Mouse (Mus musculus): Measurements from ENCODE around the gene Myom3. TPM values are rescaled to one million over a fixed set of nuclear protein-coding genes. Genes with fewer than 3 reads are reported as not detected.

The Myom3 gene
- polyA plus RNA-seq, 1 experiment from 2014 or later = 0.66 TPM

- Histone ChIP-seq H3K4me2 (replicated peaks; ENCODE audit: low read depth) (no peak overlapping the region), H3K4me1 (replicated peaks; ENCODE audit: control insufficient read depth, insufficient read depth, low read length) (no peaks in the 10 kb centered on the region), H3K9me3 (ENCODE audit: control insufficient read depth) (no peaks in the 10 kb centered on the region), H3K4me3 (ENCODE audit: low read depth, low read length) (no peak overlapping the region), H3K36me3 (ENCODE audit: control insufficient read depth, insufficient read depth) (peaks cover 7% of the 10 kb centered on the region; the same call in 1 of the 2 replicates), H3K27ac (ENCODE audit: low read depth, low read length) (no peak overlapping the region), H3K9ac (ENCODE audit: low read depth, low read length) (no peak overlapping the region), H3K27me3 (replicated peaks; ENCODE audit: control insufficient read depth, insufficient read depth, low read length) (no peaks in the 10 kb centered on the region)
- no peak for TF ChIP-seq CTCF (IDR thresholded peaks at IDR 0.05; ENCODE audit: low read depth)
- WGBS = 89% methylated on average over 18 of the region's 18 CpGs
- ATAC-seq = no peak
These were observed 11.2 kb downstream of the Myom3 start for GRCm38 (mm10) chr4:135770611-135771305.

- no peak overlapping the region for H3K27ac ChIP-seq (ENCODE audit: low read depth, low read length)
- TF ChIP-seq CTCF (IDR thresholded peaks at IDR 0.05; ENCODE audit: low read depth) = no peak
- H3K36me3 ChIP-seq (ENCODE audit: control insufficient read depth, insufficient read depth) = peaks cover 8% of the 10 kb centered on the region; the same call in 1 of the 2 replicates
- H3K4me1 ChIP-seq (replicated peaks; ENCODE audit: control insufficient read depth, insufficient read depth, low read length) = no peaks in the 10 kb centered on the region
- H3K9me3 ChIP-seq (ENCODE audit: control insufficient read depth) = no peaks in the 10 kb centered on the region
- no peak overlapping the region for H3K4me2 ChIP-seq (replicated peaks; ENCODE audit: low read depth)
- H3K27me3 ChIP-seq (replicated peaks; ENCODE audit: control insufficient read depth, insufficient read depth, low read length) = no peaks in the 10 kb centered on the region
- WGBS = 75% methylated on average over 6 of the region's 6 CpGs
- no peak for ATAC-seq
- no peak overlapping the region for H3K4me3 ChIP-seq (ENCODE audit: low read depth, low read length)
- no peak overlapping the region for H3K9ac ChIP-seq (ENCODE audit: low read depth, low read length)
These were observed 12.1 kb downstream of the Myom3 start for GRCm38 (mm10) chr4:135771592-135771991.

- H3K9ac ChIP-seq (ENCODE audit: low read depth, low read length) = no peak overlapping the region
- H3K4me2 ChIP-seq (replicated peaks; ENCODE audit: low read depth) = no peak overlapping the region
- H3K4me3 ChIP-seq (ENCODE audit: low read depth, low read length) = no peak overlapping the region
- 75% methylated on average over 4 of the region's 4 CpGs for WGBS
- no peak for ATAC-seq
- H3K27ac ChIP-seq (ENCODE audit: low read depth, low read length) = no peak overlapping the region
- no peaks in the 10 kb centered on the region for H3K4me1 ChIP-seq (replicated peaks; ENCODE audit: control insufficient read depth, insufficient read depth, low read length)
- no peaks in the 10 kb centered on the region for H3K27me3 ChIP-seq (replicated peaks; ENCODE audit: control insufficient read depth, insufficient read depth, low read length)
- TF ChIP-seq CTCF (IDR thresholded peaks at IDR 0.05; ENCODE audit: low read depth) = no peak
- H3K9me3 ChIP-seq (ENCODE audit: control insufficient read depth) = no peaks in the 10 kb centered on the region
- H3K36me3 ChIP-seq (ENCODE audit: control insufficient read depth, insufficient read depth) = peaks cover 8% of the 10 kb centered on the region; the same call in 1 of the 2 replicates
These were observed 13.2 kb downstream of the Myom3 start for GRCm38 (mm10) chr4:135772671-135773070.

- peaks cover 8% of the 10 kb centered on the region; the same call in 1 of the 2 replicates for H3K36me3 ChIP-seq (ENCODE audit: control insufficient read depth, insufficient read depth)
- WGBS = 69% methylated on average over 7 of the region's 8 CpGs
- no peak overlapping the region for H3K4me3 ChIP-seq (ENCODE audit: low read depth, low read length)
- H3K27me3 ChIP-seq (replicated peaks; ENCODE audit: control insufficient read depth, insufficient read depth, low read length) = no peaks in the 10 kb centered on the region
- no peak overlapping the region for H3K27ac ChIP-seq (ENCODE audit: low read depth, low read length)
- no peaks in the 10 kb centered on the region for H3K4me1 ChIP-seq (replicated peaks; ENCODE audit: control insufficient read depth, insufficient read depth, low read length)
- H3K9ac ChIP-seq (ENCODE audit: low read depth, low read length) = no peak overlapping the region
- ATAC-seq = no peak
- H3K9me3 ChIP-seq (ENCODE audit: control insufficient read depth) = no peaks in the 10 kb centered on the region
- no peak for TF ChIP-seq CTCF (IDR thresholded peaks at IDR 0.05; ENCODE audit: low read depth)
- no peak overlapping the region for H3K4me2 ChIP-seq (replicated peaks; ENCODE audit: low read depth)
These were observed 15.0 kb downstream of the Myom3 start for GRCm38 (mm10) chr4:135774496-135774895.

- 89% methylated on average over 4 of the region's 4 CpGs for WGBS
- no peak for TF ChIP-seq CTCF (IDR thresholded peaks at IDR 0.05; ENCODE audit: low read depth)
- ATAC-seq = no peak
These were observed 17.3 kb downstream of the Myom3 start for GRCm38 (mm10) chr4:135776850-135777249.

GRCm38 (mm10) chr4:135779661-135780060 lies 20.1 kb downstream of the Myom3 start:
- no peak for ATAC-seq
- Histone ChIP-seq H3K4me2 (replicated peaks; ENCODE audit: low read depth) (no peak overlapping the region), H3K27ac (ENCODE audit: low read depth, low read length) (no peak overlapping the region), H3K9ac (ENCODE audit: low read depth, low read length) (no peak overlapping the region), H3K27me3 (replicated peaks; ENCODE audit: control insufficient read depth, insufficient read depth, low read length) (no peaks in the 10 kb centered on the region), H3K4me3 (ENCODE audit: low read depth, low read length) (no peak overlapping the region), H3K4me1 (replicated peaks; ENCODE audit: control insufficient read depth, insufficient read depth, low read length) (no peaks in the 10 kb centered on the region), H3K9me3 (ENCODE audit: control insufficient read depth) (no peaks in the 10 kb centered on the region), H3K36me3 (ENCODE audit: control insufficient read depth, insufficient read depth) (peaks cover 8% of the 10 kb centered on the region; the same call in 1 of the 2 replicates)
- WGBS = 77% methylated on average over 9 of the region's 9 CpGs
- no peak for TF ChIP-seq CTCF (IDR thresholded peaks at IDR 0.05; ENCODE audit: low read depth)

More at GRCm38 (mm10) chr4:135776850-135777249, 17.3 kb downstream of the Myom3 start:
- H3K9me3 ChIP-seq (ENCODE audit: control insufficient read depth) = no peaks in the 10 kb centered on the region
- no peak overlapping the region for H3K27ac ChIP-seq (ENCODE audit: low read depth, low read length)
- H3K9ac ChIP-seq (ENCODE audit: low read depth, low read length) = no peak overlapping the region
- peaks cover 8% of the 10 kb centered on the region; the same call in 1 of the 2 replicates for H3K36me3 ChIP-seq (ENCODE audit: control insufficient read depth, insufficient read depth)
- no peak overlapping the region for H3K4me2 ChIP-seq (replicated peaks; ENCODE audit: low read depth)
- no peaks in the 10 kb centered on the region for H3K27me3 ChIP-seq (replicated peaks; ENCODE audit: control insufficient read depth, insufficient read depth, low read length)
- H3K4me1 ChIP-seq (replicated peaks; ENCODE audit: control insufficient read depth, insufficient read depth, low read length) = no peaks in the 10 kb centered on the region
- no peak overlapping the region for H3K4me3 ChIP-seq (ENCODE audit: low read depth, low read length)

All from intestine, postnatal 0 days (tissue).